Mouse (Mus musculus) left cerebral cortex, postnatal 25 days (tissue): Measurements from ENCODE around the gene Rab31. TPM values are rescaled to one million over a fixed set of nuclear protein-coding genes. Genes with fewer than 3 reads are reported as not detected.
"Not testable (repeated sequence)": the region's sequence is repeated elsewhere in the genome, so short reads cannot be mapped to it uniquely, and the experiment has no call there.

ENCODE experiments used
- DNase-seq, 2 experiments: peaks; one replicate each; pipeline ENCODE4 v3.0.0; 2022; ENCODE audit warnings: low spot score in 2 of 2, mixed read lengths in 1 of 2
- intact Hi-C: fragments of 180-260 bp; cut with DNase I; formaldehyde crosslinking; loops from one replicate; pipeline ENCODE4 v1.15.1; 2025
- total RNA-seq, 2 experiments: library from RNA; stranded (reverse); gene quantifications; 2 replicates each; pipeline ENCODE4 v1.2.3; 2021

The Rab31 gene
- total RNA-seq, 2 experiments from 2014 or later = 64.1 to 65.5 TPM

GRCm38 (mm10) chr17:65648371-65649174 is 124.0 kb downstream of the Rab31 start:
- peak in 1 of 2 experiments; percentile 9 for DNase-seq
- intact Hi-C loops = no loop called here

GRCm38 (mm10) chr17:65647961-65648360 is 124.6 kb downstream of the Rab31 start:
- no peak for DNase-seq
- intact Hi-C loops = no loop called here

GRCm38 (mm10) chr17:65647226-65647625 is 125.3 kb downstream of the Rab31 start:
- intact Hi-C loops = no loop called here

GRCm38 (mm10) chr17:65643579-65643978 is 129.0 kb downstream of the Rab31 start:
- intact Hi-C loops = loop anchor here (2.0 kb wide), 1 partner anchor 29 kb away; no protein-coding TSS in a partner anchor

More at GRCm38 (mm10) chr17:65647226-65647625, 125.3 kb downstream of the Rab31 start:
- no peak for DNase-seq

GRCm38 (mm10) chr17:65643051-65643521 is 129.5 kb downstream of the Rab31 start:
- peak; percentile 69 to 90 for DNase-seq
- intact Hi-C loops = loop anchor here (2.0 kb wide), 1 partner anchor 28 kb away; no protein-coding TSS in a partner anchor

More at GRCm38 (mm10) chr17:65643579-65643978, 129.0 kb downstream of the Rab31 start:
- DNase-seq = no peak

GRCm38 (mm10) chr17:65642578-65642991 is 130.0 kb downstream of the Rab31 start:
- intact Hi-C loops = loop anchor here (2.0 kb wide), 1 partner anchor 28 kb away; no protein-coding TSS in a partner anchor
- peak in 1 of 2 experiments; percentile 13 for DNase-seq

GRCm38 (mm10) chr17:65641734-65642218 is 130.8 kb downstream of the Rab31 start, which contains the start of gene Txndc2:
TSS of gene Txndc2 (minus strand) at chr17:65642168.
- intact Hi-C loops = loop anchor here (2.0 kb wide), 1 partner anchor 27 kb away; no protein-coding TSS in a partner anchor
- DNase-seq = no peak

- no peak for DNase-seq
- intact Hi-C loops = no loop called here
These were observed 133.4 kb downstream of the Rab31 start for GRCm38 (mm10) chr17:65639144-65639543.

- intact Hi-C loops = no loop called here
- no peak for DNase-seq
These were observed 136.7 kb downstream of the Rab31 start for GRCm38 (mm10) chr17:65635715-65636360.

- DNase-seq = no peak
- intact Hi-C loops = no loop called here
These were observed 142.6 kb downstream of the Rab31 start for GRCm38 (mm10) chr17:65629943-65630342.

- intact Hi-C loops, DNase-seq: not testable (repeated sequence)
These were observed 143.6 kb downstream of the Rab31 start for GRCm38 (mm10) chr17:65628823-65629532.

GRCm38 (mm10) chr17:65626301-65626700 is 146.3 kb downstream of the Rab31 start:
- DNase-seq = no peak
- intact Hi-C loops = no loop called here

GRCm38 (mm10) chr17:65625563-65625962 is 147.0 kb downstream of the Rab31 start:
- intact Hi-C loops = no loop called here
- peak in 1 of 2 experiments; percentile 48 for DNase-seq

GRCm38 (mm10) chr17:65623130-65623529 is 149.4 kb downstream of the Rab31 start:
- DNase-seq = no peak
- intact Hi-C loops = no loop called here

GRCm38 (mm10) chr17:65618431-65618830 is 154.1 kb downstream of the Rab31 start:
- intact Hi-C loops = no loop called here
- no peak for DNase-seq

- intact Hi-C loops = loop anchor here (2.0 kb wide), 1 partner anchor 27 kb away; the partner anchor contains the start of gene Txndc2
- DNase-seq = no peak
These were observed 156.9 kb downstream of the Rab31 start for GRCm38 (mm10) chr17:65615678-65616077.

- DNase-seq = peak in 1 of 2 experiments; percentile 23
- intact Hi-C loops = loop anchor here (2.0 to 5.0 kb wide), 3 partner anchors 28 to 168 kb away; partner anchors contain the start of genes Ppp4r1 and Txndc2
These were observed 158.1 kb downstream of the Rab31 start for GRCm38 (mm10) chr17:65614431-65614830.

- intact Hi-C loops = loop anchor here (2.0 to 5.0 kb wide), 3 partner anchors 29 to 169 kb away; partner anchors contain the start of genes Ppp4r1 and Txndc2
These were observed 158.8 kb downstream of the Rab31 start, which contains the start of gene Vapa for GRCm38 (mm10) chr17:65613463-65614412. TSS of gene Vapa (minus strand) at chr17:65613555.

More at GRCm38 (mm10) chr17:65613463-65614412, 158.8 kb downstream of the Rab31 start, which contains the start of gene Vapa:
- peak; percentile 98 for DNase-seq
